Mouse (Mus musculus): ENCODE measurements around the gene Prdm8. TPM values are rescaled to one million over a fixed set of nuclear protein-coding genes. Genes with fewer than 3 reads are reported as not detected.

The Prdm8 gene
- polyA plus RNA-seq, 1 experiment from 2014 or later, result not detected

Other genes with a start within 250 kb of the Prdm8 start
- 5.4 and 5.7 TPM in 2 replicates for gene Antxr2, start 136.2 kb upstream of the Prdm8 start, polyA plus RNA-seq (2016; fragmentation: Nextera tagmentation; extraction: Ambion mirVana)
- gene Fgf5, start 87.0 kb downstream of the Prdm8 start, polyA plus RNA-seq (2016; fragmentation: Nextera tagmentation; extraction: Ambion mirVana), result 0.33 and 0.83 TPM in 2 replicates
- not detected in 2 replicates for gene Cfap299, start 162.1 kb downstream of the Prdm8 start, polyA plus RNA-seq (2016; fragmentation: Nextera tagmentation; extraction: Ambion mirVana)

Measured in liver, embryonic 12.5 days (tissue).